Mouse (Mus musculus): ENCODE measurements at regions not wholly inside any gene's neighbourhood (a gene's known extent, or its start where the extent isn't known, plus 50 kb on each side); places are given as distances from the start of the nearest gene placed in this dataset.

GRCm38 (mm10) chr2:78010066-78010690 is 64.0 kb upstream of the Cwc22 start:
- no peak for DNase-seq

GRCm38 (mm10) chr2:78008094-78008493 is 61.9 kb upstream of the Cwc22 start:
- DNase-seq: no peak

GRCm38 (mm10) chr2:78005402-78006021 is 59.3 kb upstream of the Cwc22 start:
- DNase-seq: no peak

- DNase-seq: no peak
Measured at GRCm38 (mm10) chr2:78004426-78004825, 58.3 kb upstream of the Cwc22 start.

All from cerebellum, postnatal 25 days (tissue).